Mouse (Mus musculus): Measurements from ENCODE around the gene Cit. TPM values are rescaled to one million over a fixed set of nuclear protein-coding genes. Genes with fewer than 3 reads are reported as not detected.

Gene Cit
- total RNA-seq, 4 experiments from 2014 or later = 73.2 to 96.9 (median 79.2) TPM

- DNase-seq (ENCODE audit: low spot score in 2 of 2) = no peak
Measured at GRCm38 (mm10) chr5:115908699-115909098, 63.6 kb downstream of the Cit start.

- peak in 1 of 2 experiments; percentile 28 for DNase-seq (ENCODE audit: low spot score in 2 of 2)
Measured at GRCm38 (mm10) chr5:115909106-115909505, 64.0 kb downstream of the Cit start.

- DNase-seq (ENCODE audit: low spot score in 2 of 2) = no peak
Measured at GRCm38 (mm10) chr5:115910491-115910890, 65.4 kb downstream of the Cit start.

- no peak for DNase-seq (ENCODE audit: low spot score in 2 of 2)
Measured at GRCm38 (mm10) chr5:115915481-115915880, 70.4 kb downstream of the Cit start.

GRCm38 (mm10) chr5:115917960-115918359 lies 72.9 kb downstream of the Cit start:
- no peak for DNase-seq (ENCODE audit: low spot score in 2 of 2)

DNA sequence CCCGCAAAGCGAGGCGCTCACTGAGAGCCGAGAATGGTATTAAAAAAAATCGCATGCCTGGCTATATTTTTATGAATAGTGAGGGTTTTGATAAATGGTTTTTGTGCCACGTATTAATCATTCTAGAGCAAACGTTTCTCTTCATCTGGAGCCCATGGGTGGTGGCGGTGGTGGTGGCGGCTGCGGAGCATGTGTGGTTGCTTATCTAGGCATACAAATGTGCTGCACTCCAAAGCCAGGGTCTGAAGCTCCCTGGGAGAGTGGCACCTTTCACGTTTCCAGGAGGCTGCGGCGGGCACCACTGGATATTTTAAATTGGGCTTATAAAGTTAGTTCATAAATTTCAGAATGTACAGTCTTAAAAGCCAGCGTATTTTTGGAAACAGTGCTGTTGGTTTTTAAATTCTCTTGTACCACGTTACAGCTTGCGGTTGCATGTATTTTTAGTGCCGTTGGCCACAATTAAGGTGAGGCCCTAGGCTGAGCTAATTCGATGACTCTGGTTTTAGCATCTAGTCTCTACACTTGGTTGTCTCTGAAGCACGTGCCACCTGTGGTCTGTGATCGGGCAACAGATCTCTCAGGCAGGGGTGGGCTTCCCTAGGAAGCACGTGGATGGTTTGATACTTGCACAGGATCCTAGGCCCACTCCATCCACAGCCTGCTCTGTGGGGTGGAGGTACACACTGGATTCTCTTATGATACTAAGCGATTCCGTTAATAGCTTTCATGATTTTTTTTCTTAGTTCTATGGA lies 73.7 kb downstream of the Cit start:
- no peak for DNase-seq (ENCODE audit: low spot score in 2 of 2)

DNA sequence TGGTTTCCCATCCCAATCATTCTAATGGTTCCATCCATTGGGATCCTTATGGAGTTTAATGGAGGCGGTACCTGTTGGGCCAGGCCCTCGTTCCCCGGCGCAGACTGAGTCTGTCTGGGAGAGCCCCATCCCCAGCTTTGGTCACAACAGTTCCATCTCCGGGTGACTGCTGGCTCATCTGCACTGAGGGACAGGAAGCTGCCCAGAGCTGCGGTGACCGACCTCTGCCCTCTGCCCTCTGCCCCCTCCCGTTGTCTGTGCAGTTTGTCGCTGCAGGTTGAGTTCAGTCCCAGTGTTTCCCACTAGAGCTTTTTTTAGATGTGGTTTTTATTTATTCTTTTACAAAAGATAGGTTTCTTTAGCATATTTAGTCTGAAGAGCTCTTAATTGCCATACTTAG lies 76.9 kb downstream of the Cit start:
- DNase-seq (ENCODE audit: low spot score in 2 of 2) = no peak

DNA sequence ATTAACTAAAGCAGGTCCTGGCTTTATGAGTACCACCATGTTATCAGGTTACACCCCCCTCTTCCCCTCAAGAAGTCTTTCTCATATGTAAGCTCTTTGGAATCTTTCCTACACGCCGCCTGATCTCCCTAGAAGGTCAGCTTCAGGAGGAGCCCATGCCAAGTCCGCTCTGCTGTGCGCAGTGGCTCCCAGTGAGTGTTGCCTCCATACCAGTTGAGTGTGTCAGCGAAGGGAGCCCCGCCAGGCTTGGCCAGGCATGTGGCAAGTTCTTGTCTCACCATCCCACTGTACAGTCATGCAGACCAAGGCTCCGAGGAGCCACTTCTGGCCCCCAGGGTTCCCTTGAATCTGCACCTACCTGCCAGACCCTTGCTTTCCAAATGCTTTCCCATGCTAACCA lies 79.9 kb downstream of the Cit start:
- no peak for DNase-seq (ENCODE audit: low spot score in 2 of 2)

GRCm38 (mm10) chr5:115928786-115929507 lies 83.9 kb downstream of the Cit start:
- DNase-seq (ENCODE audit: low spot score in 2 of 2) = no peak

GRCm38 (mm10) chr5:115932325-115932724 lies 87.2 kb downstream of the Cit start:
- no peak for DNase-seq (ENCODE audit: low spot score in 2 of 2)

GRCm38 (mm10) chr5:115936851-115937250 lies 91.8 kb downstream of the Cit start:
- DNase-seq (ENCODE audit: low spot score in 2 of 2) = no peak

DNA sequence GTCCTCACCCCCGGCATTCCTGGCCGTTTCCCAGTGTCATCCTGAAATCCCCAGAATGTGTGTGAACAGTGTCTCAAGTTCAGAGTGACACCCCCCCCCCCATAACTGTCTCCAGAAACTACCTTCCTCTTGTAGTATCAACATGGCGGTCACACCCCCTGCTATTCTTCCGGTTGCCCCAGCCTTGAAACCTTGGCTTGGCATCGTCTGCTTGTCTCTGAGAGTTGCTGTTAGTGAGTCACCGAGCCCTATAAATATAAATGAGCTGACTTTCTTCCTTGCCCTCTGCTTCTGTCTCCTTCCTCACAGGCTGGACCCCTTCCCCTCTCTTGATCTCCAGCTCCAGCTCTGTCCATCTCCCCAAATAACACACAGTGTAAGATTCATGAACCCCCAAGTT lies 92.5 kb downstream of the Cit start:
- no peak for DNase-seq (ENCODE audit: low spot score in 2 of 2)

DNA sequence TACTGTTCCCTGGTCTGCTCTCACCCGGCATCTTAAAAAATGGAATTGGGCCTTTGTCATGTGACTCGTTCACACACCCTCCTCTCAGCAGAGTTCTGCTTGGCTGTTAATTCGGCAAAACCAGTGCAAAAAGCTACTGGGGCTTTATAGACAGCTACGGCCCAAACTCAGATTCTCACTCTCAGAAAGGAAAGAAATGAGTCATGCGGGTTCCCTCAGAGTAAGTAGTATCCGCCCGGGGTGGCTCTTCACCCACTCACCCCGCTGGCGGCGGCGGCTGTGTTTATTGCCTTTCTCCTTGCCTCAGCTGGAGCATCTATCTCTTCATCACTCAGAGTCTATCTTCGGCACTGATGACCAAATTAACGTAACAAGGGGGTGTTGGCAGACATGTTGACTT lies 93.9 kb downstream of the Cit start:
- no peak for DNase-seq (ENCODE audit: low spot score in 2 of 2)

- no peak for DNase-seq (ENCODE audit: low spot score in 2 of 2)
Measured at GRCm38 (mm10) chr5:115942389-115942788, 97.3 kb downstream of the Cit start.

DNA sequence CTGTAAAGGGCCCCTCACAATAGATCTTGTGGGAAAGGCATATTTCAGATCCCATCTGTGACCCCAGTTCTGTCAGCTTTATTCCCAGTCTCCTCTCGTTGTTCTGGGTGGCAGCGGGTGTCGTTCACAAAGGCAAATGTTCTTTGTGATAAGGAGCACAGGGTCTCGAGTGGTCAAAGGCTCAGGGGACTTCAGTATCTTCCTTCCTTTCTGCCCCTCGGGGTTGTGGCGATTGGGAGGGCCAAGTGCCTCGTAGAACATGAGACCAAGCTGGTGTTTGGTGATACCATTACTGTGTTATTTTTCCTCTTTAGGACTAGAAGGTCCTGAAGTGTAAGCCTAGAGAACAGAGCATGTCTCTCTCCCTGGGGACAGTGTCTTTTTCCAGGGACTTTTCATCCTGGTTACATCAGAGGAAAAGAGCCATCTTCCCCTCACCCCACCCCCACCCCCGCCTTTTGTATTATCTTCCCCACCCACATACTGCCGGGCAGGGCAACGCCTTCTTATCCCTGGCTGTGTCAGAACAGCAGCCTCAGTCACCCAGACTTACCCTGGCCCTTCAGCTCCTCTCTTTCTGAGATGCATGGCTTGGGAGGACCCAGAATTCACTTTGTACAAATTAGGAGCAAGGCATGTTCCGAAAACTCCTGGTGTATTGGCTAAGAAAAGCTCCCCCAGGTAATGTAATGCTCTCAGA lies 99.9 kb downstream of the Cit start:
- DNase-seq (ENCODE audit: low spot score in 2 of 2) = no peak

- no peak for DNase-seq (ENCODE audit: low spot score in 2 of 2)
Measured at GRCm38 (mm10) chr5:115947622-115948353, 102.7 kb downstream of the Cit start.

DNA sequence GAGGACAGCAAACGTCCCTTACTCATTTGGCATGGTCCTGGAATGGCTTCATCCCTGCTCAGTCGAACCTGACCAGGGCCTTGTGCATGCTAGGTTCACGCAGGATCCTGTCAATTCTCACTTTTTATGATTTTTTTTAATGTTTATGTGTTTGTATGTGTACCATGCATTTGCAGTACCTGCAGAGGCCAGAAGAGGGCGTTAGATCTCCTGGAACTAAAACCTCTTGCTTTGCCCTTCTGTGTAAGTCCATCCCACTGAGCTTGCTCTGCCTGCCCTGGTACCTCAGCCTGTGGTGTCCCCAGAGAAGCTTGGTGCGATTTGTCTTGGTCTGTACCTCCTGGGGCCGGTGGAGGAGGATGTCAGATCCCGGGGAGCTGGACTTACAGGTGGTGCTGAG lies 105.9 kb downstream of the Cit start:
- no peak for DNase-seq (ENCODE audit: low spot score in 2 of 2)

- no peak for DNase-seq (ENCODE audit: low spot score in 2 of 2)
Measured at GRCm38 (mm10) chr5:115953173-115953572, 108.1 kb downstream of the Cit start.

DNA sequence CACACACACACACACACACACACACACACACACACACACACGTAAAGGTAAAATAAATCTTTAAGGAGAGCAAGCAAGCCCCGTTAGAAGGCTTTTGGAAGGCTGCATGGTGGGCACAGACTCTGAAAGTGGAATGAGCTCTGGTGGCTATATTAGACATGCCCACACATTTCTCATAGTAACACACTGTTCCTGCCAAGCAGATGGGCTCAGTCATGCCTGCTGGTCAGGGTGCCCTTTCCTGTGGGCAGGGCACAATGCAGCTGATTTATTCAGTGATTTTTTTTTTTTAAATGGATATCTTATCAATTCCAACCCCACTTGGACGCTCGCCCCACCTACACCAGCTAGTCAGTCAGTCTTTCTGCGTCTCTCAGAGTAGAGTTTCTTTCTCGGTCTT lies 109.0 kb downstream of the Cit start:
- no peak for DNase-seq (ENCODE audit: low spot score in 2 of 2)

- no peak for DNase-seq (ENCODE audit: low spot score in 2 of 2)
Measured at GRCm38 (mm10) chr5:115954549-115954948, 109.5 kb downstream of the Cit start.

DNA sequence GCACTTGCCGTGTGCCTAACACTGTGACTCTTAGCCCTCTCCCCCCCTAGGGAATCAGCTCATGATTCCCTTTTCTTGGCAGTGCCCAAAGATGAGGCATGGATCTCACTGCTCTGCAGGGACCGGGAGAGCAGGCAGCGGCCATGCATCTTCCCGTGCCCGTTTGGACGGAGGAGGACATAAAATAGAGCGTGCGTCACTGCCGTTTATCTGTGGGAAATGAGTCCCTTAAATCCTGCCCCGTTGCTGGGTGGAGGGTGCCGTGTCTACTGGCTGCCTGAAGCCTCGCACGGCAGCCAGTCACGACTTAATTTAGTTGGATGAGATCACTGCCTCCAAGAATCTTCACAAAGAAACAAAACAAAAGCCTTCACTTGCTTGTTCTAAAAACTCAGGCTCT lies 110.1 kb downstream of the Cit start:
- peak in 1 of 2 experiments; percentile 23 for DNase-seq (ENCODE audit: low spot score in 2 of 2)

DNA sequence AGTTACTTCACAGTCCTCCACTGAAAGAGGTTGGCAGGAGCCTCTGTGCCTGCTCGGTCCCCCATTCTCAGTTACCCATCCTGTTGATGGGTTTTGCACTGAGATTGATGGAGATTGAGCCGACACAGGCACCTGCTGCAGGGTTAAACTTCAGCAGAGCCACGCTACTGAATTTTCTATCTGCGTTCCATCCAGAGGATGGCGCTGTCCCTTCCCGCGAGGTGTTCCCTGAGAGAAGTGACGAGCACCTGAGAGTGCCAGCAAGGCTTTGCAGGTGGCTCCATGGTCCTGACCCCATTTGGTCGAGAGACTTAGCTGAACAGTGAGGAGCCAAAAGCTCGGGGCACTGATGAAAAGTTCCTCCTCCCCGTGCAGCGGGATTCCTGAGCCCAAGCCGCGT lies 111.0 kb downstream of the Cit start:
- no peak for DNase-seq (ENCODE audit: low spot score in 2 of 2)
